Mouse (Mus musculus) CH12.LX (cell line): ENCODE results near the gene Olfr1310.
"Not testable (repeated sequence)": the region's sequence is repeated elsewhere in the genome, so short reads cannot be mapped to it uniquely, and the experiment has no call there.

Source experiments
- CTCF ChIP-seq, 2 experiments: IDR thresholded peaks in 1 of 2; conservative IDR thresholded peaks in 1 of 2; 2 replicates each; pipeline ENCODE4 v1.5.1; 2011 to 2012; ENCODE audit warnings: low read depth in 2 of 2, low read length in 2 of 2, improper control_type of control experiment in 1 of 2, inconsistent platforms in 1 of 2, mild to moderate bottlenecking in 1 of 2, moderate library complexity in 1 of 2
- POLR2AphosphoS2 ChIP-seq: IDR thresholded peaks from 2 replicates; pipeline ENCODE4 v1.6.1; 2011; ENCODE audit warnings: low read depth, low read length, improper control_type of control experiment
- ZC3H11A ChIP-seq: IDR thresholded peaks from 2 replicates; pipeline ENCODE4 v1.6.1; 2012; ENCODE audit warnings: low read depth, mild to moderate bottlenecking, inconsistent platforms, low read length, improper control_type of control experiment

DNA sequence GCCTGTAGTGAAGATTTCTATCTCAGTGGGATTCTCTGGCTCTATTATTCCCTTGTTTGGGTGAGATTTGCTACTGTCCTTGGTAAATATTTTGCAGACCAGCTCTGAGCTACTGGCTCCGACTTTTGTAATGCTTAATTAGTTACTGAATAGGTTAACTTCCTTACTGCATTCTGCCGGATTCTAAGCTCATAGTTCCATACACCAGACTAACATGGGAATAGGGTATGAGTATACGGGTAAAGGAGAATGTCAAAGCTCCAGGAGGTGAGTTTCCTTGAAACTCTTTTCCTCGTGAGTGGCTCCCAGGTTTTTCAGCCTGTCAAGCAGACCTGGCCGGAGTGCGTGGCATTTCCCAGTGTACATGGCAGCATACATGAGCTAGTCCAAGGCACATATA lies 14.5 kb upstream of the Olfr1310 start:
- not testable (repeated sequence) for TF ChIP-seq CTCF (conservative IDR thresholded peaks at IDR 0.05 in 1 of 2, IDR thresholded peaks at IDR 0.05 in 1 of 2; ENCODE audit: low read depth in 2 of 2, low read length in 2 of 2); POLR2AphosphoS2; ZC3H11A
